Mouse (Mus musculus): ENCODE measurements around the gene Capn11.

Capn11 gene

GRCm38 (mm10) chr17:45659225-45659624, at the start of gene Capn11:
TSS of gene Capn11 (minus strand) at chr17:45659325.
- DNase-seq: no peak

GRCm38 (mm10) chr17:45708179-45708578, 49.1 kb upstream of the Capn11 start:
- no peak for DNase-seq

GRCm38 (mm10) chr17:45707376-45707775, 48.3 kb upstream of the Capn11 start:
- DNase-seq: no peak

GRCm38 (mm10) chr17:45706796-45707195, 47.7 kb upstream of the Capn11 start:
- no peak for DNase-seq

- no peak for DNase-seq
Measured at GRCm38 (mm10) chr17:45703187-45703586, 44.1 kb upstream of the Capn11 start.

- no peak for DNase-seq
Measured at GRCm38 (mm10) chr17:45702254-45702653, 43.1 kb upstream of the Capn11 start.

- no peak for DNase-seq
Measured at GRCm38 (mm10) chr17:45701236-45701591, 42.1 kb upstream of the Capn11 start.

- no peak for DNase-seq
Measured at GRCm38 (mm10) chr17:45700496-45701235, 41.5 kb upstream of the Capn11 start.

- no peak for DNase-seq
Measured at GRCm38 (mm10) chr17:45699039-45699740, 40.1 kb upstream of the Capn11 start.

- no peak for DNase-seq
Measured at GRCm38 (mm10) chr17:45698368-45698767, 39.2 kb upstream of the Capn11 start.

GRCm38 (mm10) chr17:45696981-45697380, 37.9 kb upstream of the Capn11 start:
- DNase-seq: no peak

- DNase-seq: no peak
Measured at GRCm38 (mm10) chr17:45695227-45696120, 36.3 kb upstream of the Capn11 start.

- DNase-seq: no peak
Measured at GRCm38 (mm10) chr17:45693812-45694565, 34.9 kb upstream of the Capn11 start.

GRCm38 (mm10) chr17:45692159-45692558, 33.0 kb upstream of the Capn11 start:
- DNase-seq: no peak

- no peak for DNase-seq
Measured at GRCm38 (mm10) chr17:45690044-45690443, 30.9 kb upstream of the Capn11 start.

GRCm38 (mm10) chr17:45689120-45689519, 30.0 kb upstream of the Capn11 start:
- DNase-seq: no peak

GRCm38 (mm10) chr17:45686716-45687115, 27.6 kb upstream of the Capn11 start, which contains the start of gene Tmem63b:
TSS of gene Tmem63b (minus strand) at chr17:45686905.
- no peak for DNase-seq

- DNase-seq: peak; percentile 92
Measured at GRCm38 (mm10) chr17:45686093-45686619, 27.0 kb upstream of the Capn11 start, which contains the start of gene Mrpl14. TSS of gene Mrpl14 (plus strand) at chr17:45686322.

- DNase-seq: peak; percentile 61
Measured at GRCm38 (mm10) chr17:45685171-45686092, 26.3 kb upstream of the Capn11 start.

- no peak for DNase-seq
Measured at GRCm38 (mm10) chr17:45684667-45685131, 25.6 kb upstream of the Capn11 start.

GRCm38 (mm10) chr17:45682843-45683242, 23.7 kb upstream of the Capn11 start:
- no peak for DNase-seq

All from right cerebral cortex, postnatal 25 days (tissue).